Mouse (Mus musculus): ENCODE measurements at regions not wholly inside any gene's neighbourhood (a gene's known extent, or its start where the extent isn't known, plus 50 kb on each side); places are given as distances from the start of the nearest gene placed in this dataset.
"Not testable (repeated sequence)": the region's sequence is repeated elsewhere in the genome, so short reads cannot be mapped to it uniquely, and the experiment has no call there.

DNA sequence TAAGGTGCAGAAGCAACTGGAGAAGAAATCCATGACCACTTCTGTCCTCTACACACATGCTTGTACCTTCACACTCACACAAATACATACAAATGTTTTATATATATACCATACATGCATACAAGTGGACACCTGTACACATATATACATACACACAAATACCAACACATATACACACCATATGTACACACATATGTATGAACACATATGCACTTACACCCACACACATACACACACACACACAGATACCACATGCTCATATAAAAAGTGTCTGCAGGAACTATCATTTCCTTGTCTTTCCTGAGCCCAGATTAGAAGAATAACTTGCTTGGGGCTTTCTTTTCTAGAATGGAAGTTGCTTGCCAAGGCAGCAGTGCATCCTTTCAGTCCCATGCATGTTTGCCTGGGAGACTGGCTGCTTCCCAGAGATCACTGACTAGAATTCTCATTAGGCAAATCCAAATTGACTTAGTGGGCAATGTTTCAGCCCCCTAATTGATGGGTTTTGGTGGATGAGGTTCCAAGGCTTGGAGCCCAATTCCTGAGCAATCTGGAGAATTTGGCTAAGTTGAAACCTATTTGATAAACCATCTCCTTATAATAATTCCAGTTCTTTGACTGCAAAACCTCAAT, 169.2 kb upstream of the Hddc2 start:
- DNase-seq: no peak

DNA sequence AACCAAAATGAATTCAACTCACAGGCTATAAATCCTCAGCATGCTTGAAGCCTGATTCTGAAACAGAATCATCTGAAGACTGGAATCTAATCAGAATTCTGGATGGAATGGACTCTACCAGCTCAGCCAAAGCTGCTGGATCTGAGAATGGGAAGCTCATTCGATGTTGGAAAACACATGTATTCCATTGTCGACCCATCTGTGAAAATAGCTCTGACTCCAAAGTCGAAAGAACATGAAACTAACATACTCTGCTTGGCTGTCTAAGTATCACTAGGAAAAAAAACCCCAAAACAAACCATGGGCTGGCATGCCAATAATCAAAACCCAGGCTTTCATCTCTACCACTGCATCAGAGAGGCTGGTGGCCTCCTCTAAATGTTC, 168.7 kb upstream of the Hddc2 start:
- no peak for DNase-seq

DNA sequence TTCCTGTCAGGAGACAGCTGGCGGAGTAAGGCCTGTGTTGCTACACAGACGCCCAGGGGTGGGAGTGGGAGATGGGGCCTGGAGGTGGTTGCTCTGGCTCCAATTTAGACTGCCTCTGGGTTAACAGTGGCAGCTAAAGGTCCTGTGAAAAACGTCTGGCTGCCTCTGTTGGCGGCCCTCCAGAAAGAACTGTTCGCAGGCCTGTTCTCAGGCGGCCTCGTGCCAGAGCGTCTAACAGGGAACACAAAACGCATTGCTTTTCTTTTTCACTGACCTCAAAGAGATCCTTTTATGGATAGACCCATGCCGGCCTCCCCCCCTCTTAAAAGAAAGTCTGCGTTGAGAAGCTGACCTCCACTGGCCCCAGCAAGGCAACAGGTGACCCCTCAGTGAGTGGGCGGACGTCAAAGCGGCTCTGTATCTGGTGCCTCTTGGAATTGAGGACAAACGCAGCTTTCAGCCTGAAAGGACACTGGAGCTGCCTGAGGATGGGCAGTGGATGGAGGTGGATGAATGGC, 140.0 kb upstream of the Hddc2 start:
- DNase-seq: peak; percentile 17

DNA sequence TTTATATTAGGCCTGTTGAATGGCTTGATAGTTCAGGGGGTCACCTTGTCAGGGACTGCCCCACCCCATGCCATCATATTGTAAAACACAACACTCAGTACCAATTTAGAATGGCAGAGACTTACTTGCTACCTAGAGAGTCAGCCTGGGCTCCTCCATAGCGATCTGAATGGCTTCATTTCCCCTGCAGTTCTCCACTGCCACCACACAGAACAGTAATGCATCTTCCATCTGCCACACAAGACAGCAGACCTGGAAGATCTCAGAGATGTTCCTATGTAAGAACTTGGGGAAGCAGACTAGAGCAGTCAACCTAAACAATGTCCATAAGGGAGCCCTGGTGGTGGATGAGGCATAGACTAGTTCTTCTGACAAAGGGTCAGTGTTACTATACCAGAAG, 123.6 kb upstream of the Hddc2 start:
- no peak for DNase-seq

DNA sequence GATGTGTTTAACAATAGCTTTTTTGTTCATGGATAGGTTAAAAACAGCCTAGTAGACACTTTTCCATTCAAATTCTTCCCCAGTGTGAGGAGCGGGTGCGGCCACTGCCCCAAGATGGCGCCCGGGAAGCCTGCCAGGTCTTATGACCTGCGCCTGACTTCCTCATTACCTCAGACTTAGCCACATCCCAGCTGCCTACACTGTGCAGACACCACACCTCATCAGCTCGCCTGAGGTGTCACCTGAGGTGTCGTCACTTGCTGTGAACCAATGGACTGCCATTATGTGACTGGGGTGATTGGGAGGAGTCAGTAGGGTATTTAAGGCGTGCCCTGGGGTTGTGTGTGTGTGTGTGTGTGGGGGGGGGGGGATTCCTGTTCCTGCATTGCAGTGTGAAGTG, 101.0 kb upstream of the Hddc2 start:
- DNase-seq: not testable (repeated sequence)

DNA sequence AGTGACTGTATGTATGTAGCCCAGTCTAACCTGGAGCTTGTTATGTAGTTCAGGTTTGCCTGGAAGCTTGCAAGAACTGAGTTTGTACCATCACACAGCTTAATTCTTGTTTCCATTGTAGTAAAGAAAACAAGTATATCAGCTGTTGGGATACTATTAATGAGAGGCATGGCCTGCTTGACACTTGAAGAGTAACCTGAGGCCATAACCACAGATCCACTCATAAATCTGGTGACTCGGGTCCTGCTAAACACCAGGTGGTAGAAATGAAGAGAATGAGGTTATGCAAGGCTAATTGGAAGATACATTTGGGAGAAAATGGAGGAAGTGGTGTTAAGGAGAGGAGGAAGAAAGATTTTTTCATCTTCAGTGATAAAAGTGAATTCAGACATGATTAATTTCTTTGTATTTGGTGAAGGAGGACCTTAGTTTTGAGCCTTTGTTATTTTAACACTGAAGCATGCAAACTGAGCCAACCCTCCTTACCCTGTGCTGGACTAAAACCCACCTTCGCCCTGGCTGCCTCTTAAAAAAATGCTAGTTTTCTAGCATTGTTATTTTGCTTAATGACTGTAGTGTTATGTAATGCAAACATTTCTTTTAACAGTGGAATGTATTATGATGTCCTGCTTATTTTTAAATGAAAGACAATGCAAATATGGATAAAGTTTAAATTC, 100.3 kb upstream of the Hddc2 start:
- DNase-seq: no peak

DNA sequence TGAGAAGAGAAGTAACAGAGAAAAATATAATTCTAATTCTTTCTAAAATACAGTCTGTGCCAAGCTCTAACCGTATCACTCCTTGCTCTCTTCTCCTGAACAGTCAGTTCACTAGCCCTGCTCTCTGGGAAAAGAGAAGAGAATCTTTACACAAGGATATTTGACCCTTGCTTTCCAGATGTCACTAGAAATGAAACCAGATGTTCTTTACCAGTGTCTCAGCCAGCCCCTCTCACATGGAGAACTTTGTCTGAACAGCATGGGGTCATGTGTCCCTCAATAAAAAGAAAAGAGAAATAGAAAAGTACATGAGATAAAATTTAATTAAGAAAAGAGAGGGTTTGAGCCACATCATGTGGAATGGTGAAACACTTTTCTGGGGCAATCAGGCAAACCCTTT, 91.3 kb upstream of the Hddc2 start:
- DNase-seq: no peak

DNA sequence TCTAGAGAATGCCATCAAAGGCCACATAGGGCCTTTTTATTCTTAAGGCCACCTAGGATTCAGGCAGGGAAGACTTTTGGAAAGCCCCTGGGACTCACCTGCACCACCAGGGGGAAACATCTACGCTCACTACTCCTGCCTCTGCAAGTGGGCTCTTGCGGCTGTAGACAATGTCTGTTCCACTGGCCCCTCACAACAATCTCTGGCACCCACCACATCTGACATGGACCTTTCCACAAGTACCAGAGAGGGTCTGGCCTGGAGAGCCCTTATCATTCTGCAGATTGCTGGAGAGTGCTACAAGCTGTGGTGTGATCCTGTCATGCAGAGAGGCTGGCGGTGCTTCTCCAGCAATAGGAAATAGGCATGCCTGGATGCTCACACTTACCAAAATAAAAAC, 84.1 kb upstream of the Hddc2 start:
- no peak for DNase-seq

DNA sequence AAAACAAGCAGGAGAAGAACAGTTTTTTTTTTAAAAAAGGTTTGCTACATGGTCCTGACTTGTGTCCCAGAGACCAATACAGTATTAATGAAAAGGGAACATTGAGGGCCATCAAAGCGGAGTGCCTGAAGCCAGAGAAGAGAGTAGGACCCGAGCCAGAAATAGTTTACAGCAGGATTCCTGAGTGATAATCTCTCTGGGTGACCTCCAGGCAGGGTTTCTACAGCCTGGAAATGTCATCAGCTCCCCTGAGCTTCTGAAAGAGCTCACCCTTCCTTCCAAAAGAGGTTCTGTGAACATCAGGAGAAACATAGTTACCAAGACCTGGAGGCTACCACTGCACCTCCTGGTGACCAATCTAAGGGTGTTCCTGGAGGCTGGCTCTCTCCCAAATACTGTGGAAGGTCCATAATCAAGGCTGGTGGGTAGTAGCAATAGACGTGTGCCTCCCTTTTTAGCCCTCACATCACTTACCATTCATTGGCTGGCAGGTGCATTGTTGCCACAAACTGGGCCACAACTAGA, 70.7 kb upstream of the Hddc2 start:
- no peak for DNase-seq

DNA sequence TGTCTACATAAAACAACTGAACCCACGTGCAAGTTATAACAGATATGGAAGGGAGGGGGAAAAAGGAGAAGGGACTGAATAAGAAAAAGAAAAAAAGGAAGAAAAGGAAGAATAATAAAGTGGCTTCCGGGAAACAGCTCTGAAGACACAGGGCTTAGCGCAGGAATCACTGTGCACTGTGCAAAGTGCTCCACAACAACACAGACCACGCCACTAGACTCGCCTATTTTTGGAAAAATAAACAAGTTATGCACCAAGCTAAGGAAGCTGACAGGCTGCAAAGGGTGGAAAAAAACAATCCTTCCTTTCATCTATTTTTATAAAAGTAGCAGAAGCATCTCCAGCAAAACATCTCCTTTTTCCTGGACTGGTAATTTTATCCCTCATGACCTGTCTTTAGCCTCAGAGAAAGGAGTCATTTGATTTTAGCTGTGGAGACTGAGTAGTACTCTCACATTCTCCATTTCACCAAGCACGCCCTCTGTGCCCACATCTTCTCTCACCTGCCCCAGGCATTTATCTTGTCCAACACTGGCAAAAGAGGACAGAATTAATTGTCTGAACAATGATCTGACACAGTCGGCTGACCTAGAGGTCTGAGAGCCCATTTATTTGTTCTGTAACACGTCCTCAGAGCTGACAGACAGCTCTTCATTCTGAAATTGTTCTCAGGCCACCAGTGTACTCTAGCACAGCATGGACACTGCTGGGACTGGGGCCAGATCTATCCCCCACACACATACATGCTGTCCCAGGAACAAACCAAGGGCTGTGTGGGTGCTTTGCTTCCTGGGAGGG, 60.4 kb upstream of the Hddc2 start:
- DNase-seq: no peak

DNA sequence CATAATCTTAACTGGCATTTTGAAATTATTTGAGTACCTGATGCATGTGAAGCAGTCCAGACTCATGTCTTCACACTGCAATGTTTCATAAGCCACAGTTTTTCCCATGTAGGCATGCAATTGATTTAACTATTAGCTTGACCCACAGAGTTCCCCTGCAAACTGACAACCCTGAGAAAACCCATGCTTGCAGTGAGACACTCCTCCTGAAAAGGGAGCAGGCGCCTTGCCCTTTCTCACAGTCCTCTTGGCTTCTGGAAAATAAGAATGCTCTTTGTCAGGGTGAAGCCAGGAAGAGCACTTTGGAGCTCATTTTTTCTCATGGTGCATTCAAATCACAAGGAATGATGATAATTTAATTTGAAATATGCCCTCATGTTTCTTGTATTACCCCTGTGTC, 56.2 kb upstream of the Hddc2 start:
- no peak for DNase-seq

DNA sequence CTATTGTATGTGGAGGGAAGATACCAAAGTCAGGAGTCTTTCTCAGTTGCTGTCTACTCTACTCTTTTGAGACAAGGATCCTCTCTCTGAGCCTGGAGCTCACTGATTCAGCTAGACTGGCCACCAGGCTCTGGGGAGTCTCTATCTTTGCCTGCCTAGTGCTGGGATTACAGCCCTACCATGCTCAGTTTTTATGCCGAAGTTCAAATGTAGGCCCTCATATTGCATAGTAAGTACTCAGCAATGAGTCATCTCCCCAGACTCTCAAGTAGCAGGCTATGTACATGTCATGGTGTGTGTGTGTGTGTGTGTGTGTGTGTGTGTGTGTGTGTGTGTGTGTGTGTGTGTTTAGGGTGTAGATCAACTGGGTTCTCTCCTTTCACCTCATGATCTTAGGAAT, 55.6 kb upstream of the Hddc2 start:
- no peak for DNase-seq

DNA sequence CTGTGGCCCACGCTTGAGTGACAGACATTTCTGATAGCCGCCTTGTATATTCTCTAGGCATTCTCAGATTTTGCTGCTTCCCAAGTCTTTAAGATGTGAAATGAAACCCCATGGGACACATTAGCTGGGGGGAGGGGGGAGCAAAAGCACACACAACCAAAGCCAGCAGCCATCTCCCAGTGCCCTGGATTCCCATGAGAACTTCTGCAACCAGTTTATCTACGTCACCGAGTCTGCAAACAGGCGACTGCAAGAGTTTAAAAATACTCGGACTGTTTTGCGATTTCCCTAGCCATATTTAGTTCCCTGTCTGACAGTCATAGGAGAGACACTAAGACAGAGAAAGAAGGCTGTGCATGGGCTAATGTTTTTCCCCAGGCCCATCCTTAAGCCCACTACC, 52.3 kb upstream of the Hddc2 start:
- no peak for DNase-seq

Data from kidney, adult 11 months (tissue).